Mouse (Mus musculus) heart, embryonic 16.5 days (tissue): ENCODE results near the gene Klhl8. TPM values are rescaled to one million over a fixed set of nuclear protein-coding genes. Genes with fewer than 3 reads are reported as not detected.
"Not testable (repeated sequence)": the region's sequence is repeated elsewhere in the genome, so short reads cannot be mapped to it uniquely, and the experiment has no call there.

Source experiments
- ATAC-seq: fragments of 200-750 bp; cut with Nextera tagmentation; replicated peaks from 2 replicates; pipeline ENCODE4 v1.8.0; 2017; ENCODE audit warnings: moderate number of reproducible peaks; ENCODE audit not compliant: insufficient read depth, low FRiP score; ENCODE audit errors: extremely low read depth
- H3K27ac ChIP-seq: fragments of 300-500 bp; sonication (generic); 2 replicates; pipeline ENCODE4 v1.5.1; 2014; ENCODE audit warnings: mild to moderate bottlenecking, low read length, control low read depth, moderate library complexity
- H3K27me3 ChIP-seq: fragments of 300-500 bp; sonication (generic); 2 replicates; pipeline ENCODE4 v1.6.1; 2014; ENCODE audit warnings: low read length, mixed read lengths; ENCODE audit not compliant: control insufficient read depth, insufficient read depth
- H3K36me3 ChIP-seq: fragments of 300-500 bp; sonication (generic); 2 replicates; pipeline ENCODE4 v1.6.1; 2014; ENCODE audit not compliant: control insufficient read depth, insufficient read depth
- H3K4me1 ChIP-seq: fragments of 300-500 bp; sonication (generic); 2 replicates; pipeline ENCODE4 v1.6.1; 2014; ENCODE audit warnings: low read length, mixed read lengths; ENCODE audit not compliant: control insufficient read depth, insufficient read depth
- H3K4me2 ChIP-seq: fragments of 300-500 bp; sonication (generic); 2 replicates; pipeline ENCODE4 v1.6.1; 2014; ENCODE audit warnings: low read depth, mild to moderate bottlenecking, control low read depth, low read length
- H3K4me3 ChIP-seq: fragments of 300-500 bp; sonication (generic); 2 replicates; pipeline ENCODE4 v1.5.1; 2014; ENCODE audit warnings: mild to moderate bottlenecking, control low read depth, low read length
- H3K9ac ChIP-seq: fragments of 300-500 bp; sonication (generic); 2 replicates; pipeline ENCODE4 v1.6.1; 2014; ENCODE audit warnings: low read length, control low read depth
- H3K9me3 ChIP-seq: fragments of 300-500 bp; sonication (generic); replicated peaks from 2 replicates; pipeline ENCODE4 v1.6.1; 2016; ENCODE audit warnings: low read length; ENCODE audit not compliant: control insufficient read depth
- WGBS: fragments of 180-500 bp; shearing (Covaris S2); extraction: QIAGEN DNeasy Blood & Tissue Kit; methylation state at CpG from one replicate; pipeline ENCODE4 v1.1.7; 2014; 5-methylcytosine and 5-hydroxymethylcytosine counted together
- polyA plus RNA-seq: library from polyadenylated mRNA; unstranded; fragments of >200 nt; fragmentation: Nextera tagmentation; extraction: Ambion mirVana; gene quantifications from 2 replicates; pipeline ENCODE4 v1.2.1, GENCODE M21; 2015

Klhl8 gene
- 12.3 and 13.8 TPM in 2 replicates for polyA plus RNA-seq

DNA sequence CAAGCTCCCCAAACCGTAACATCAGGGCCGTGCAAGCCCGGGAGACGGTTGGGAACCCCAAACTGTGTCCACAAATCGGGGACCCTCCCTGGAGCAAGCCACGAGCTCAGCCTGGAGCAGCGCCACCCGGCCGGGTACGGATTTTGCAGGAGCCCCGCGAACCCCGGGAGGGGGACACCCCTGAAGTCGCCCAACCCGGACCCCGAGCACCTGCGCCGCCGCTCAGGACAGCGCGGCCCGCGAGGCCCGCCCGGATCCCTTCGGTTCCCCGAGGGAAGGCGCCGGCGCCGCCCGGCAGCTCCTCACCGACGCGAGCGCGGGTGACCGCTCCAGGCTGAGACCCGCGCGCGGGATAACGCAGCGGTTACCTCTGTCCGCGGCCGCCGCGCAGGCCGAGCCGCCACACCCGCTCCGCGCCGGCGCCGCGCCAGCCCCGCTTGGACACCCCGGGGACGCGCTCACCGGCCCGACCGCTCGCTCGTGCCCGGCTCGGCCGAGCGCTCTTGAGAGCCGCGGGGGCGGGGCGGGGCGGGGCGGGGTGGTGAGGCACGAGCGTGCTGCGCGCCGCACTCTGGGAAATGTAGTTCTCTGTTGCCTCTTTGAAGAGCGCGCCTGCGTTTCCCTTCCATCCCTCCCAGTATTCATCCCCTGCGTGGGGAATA, at the start of gene Klhl8:
Gene Klhl8, minus strand, starts transcription at position 512 of the 662 bp plus-strand sequence.
- H3K4me3 ChIP-seq: peak within 1 kb of the TSS; percentile 96
- H3K9ac ChIP-seq: peak within 1 kb of the TSS; percentile 97
- H3K4me1 ChIP-seq: peaks cover 23% of the 10 kb centered on the region
- under 1% methylated on average over 79 of the region's 86 CpGs for WGBS
- H3K27ac ChIP-seq: peak within 1 kb of the TSS; percentile 62
- H3K9me3 ChIP-seq: no peaks in the 10 kb centered on the region
- peak; percentile 99 for ATAC-seq
- no peaks in the 10 kb centered on the region for H3K36me3 ChIP-seq
- H3K27me3 ChIP-seq: no peaks in the 10 kb centered on the region
- peak within 1 kb of the TSS; percentile 88 for H3K4me2 ChIP-seq

DNA sequence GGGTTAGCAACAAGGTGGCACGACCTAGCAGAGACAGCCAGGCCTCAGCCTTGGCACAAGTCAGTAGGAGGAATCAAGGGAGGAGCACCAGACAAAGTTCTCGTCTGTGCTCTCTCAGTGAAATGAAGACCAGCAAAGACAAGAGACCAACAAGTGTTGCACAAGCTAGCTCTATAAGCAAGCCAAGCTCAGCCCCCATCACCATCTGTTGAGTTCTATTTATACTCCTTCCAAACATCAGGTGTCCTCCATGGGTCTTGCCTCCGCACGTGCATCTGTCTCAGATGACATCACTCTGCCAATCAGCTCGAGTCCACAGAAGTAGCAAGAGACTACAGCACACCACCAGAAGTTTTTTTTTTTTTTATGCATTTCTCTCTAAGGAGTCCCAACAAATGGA, 43.6 kb upstream of the Klhl8 start:
- Histone ChIP-seq H3K4me3 (no peak overlapping the region), H3K27ac (no peak overlapping the region), H3K4me1 (no peaks in the 10 kb centered on the region), H3K9ac (no peak overlapping the region), H3K4me2 (no peak overlapping the region), H3K27me3 (no peaks in the 10 kb centered on the region), H3K9me3 (no peaks in the 10 kb centered on the region), H3K36me3 (no peaks in the 10 kb centered on the region)
- 63% methylated on average over 5 of the region's 5 CpGs for WGBS
- no peak for ATAC-seq

DNA sequence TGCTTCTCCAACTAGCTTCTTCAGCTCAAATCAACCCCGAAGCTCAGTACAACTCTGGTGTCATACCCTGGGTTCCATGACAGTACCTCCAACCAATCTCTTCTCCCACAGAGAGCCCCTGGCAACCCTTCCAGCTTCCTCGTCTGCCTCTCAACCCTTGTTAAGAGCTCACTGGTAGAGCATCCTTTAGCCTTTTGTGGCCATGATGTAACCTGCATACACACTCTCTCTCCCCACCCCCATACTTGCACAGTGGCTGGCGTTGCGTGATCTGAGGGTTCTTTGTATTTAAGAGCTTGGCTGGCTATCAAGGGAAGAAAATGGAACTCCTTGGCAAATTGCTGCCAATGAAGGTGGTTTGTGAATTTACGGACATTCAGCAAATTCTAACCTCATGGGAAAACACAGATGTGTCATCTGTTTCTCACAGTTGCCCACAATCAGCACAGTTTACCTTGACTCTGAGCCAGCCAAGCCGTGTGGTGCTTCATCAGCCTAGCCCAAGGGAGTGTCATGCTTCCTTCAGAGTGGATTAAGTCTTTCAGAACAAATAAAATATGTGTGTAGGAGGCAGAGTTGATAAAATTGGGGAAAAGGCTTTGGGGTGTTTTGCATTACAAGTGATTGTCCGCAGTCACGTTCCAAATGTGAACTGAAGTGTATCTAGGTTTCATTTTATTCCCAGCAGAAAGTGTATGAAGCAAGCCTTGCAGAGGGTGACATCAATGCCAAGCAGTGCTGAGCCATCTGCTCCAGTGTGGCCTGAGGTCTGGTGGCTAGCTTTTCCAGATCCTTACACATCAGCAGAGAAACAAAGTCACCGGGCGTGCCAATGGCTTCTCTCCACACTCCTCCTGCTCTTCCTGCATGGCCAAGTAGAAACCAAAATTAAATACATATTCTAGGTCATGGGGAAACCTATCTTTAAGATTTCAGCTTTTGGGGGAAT, 42.4 kb upstream of the Klhl8 start:
- no peak overlapping the region for H3K4me3 ChIP-seq
- no peaks in the 10 kb centered on the region for H3K9me3 ChIP-seq
- WGBS: 78% methylated on average over 10 of the region's 10 CpGs
- ATAC-seq: no peak
- no peak overlapping the region for H3K4me2 ChIP-seq
- no peak overlapping the region for H3K27ac ChIP-seq
- H3K36me3 ChIP-seq: no peaks in the 10 kb centered on the region
- H3K9ac ChIP-seq: no peak overlapping the region
- no peaks in the 10 kb centered on the region for H3K27me3 ChIP-seq
- H3K4me1 ChIP-seq: no peaks in the 10 kb centered on the region

DNA sequence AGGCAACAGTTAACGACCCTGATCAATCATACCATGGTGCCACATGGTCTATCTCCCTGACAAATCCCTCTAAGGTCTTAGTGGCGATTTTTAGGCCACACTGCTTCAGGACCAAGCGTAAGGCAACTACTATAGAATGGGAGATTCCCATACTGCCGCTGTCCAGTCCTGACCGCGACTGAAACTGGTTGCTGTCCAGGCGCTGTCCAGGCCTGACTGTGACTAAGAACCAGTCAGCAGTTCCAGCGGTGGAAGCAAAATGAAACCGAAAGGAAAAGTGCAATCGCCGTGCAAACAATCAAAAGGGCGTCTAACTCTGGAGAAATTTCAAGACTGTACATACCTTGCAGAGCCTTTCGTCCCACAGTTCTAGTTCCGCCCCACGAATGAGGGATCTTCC, 39.1 kb upstream of the Klhl8 start:
- H3K27me3 ChIP-seq, H3K4me3 ChIP-seq, H3K36me3 ChIP-seq, H3K9me3 ChIP-seq, H3K9ac ChIP-seq, ATAC-seq, H3K27ac ChIP-seq, H3K4me2 ChIP-seq, H3K4me1 ChIP-seq: not testable (repeated sequence)
- 87% methylated on average over 15 of the region's 15 CpGs for WGBS

DNA sequence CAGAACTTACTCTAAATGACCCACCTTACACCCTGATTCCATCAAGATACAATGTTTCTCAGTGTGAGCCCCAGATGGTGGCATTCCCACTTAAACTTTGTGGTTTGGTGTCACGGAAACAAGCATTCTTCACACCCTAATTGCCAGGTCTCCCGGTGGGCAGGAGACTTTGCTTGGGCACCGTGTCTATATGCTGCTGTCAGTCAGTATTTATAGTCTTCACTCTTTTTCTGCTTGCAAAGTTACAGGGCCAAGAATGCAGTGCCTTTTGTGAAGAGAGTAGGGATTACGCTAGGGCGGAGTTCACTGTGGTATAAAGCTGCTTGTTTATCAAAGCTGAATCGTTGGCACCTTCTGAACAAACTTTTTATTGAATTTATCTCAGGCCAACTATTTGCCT, 32.1 kb upstream of the Klhl8 start:
- Histone ChIP-seq H3K9me3 (no peaks in the 10 kb centered on the region), H3K4me1 (peaks cover 6% of the 10 kb centered on the region; the same call in 1 of the 2 replicates), H3K36me3 (no peaks in the 10 kb centered on the region), H3K9ac (no peak overlapping the region), H3K27me3 (no peaks in the 10 kb centered on the region), H3K4me2 (no peak overlapping the region), H3K27ac (no peak overlapping the region), H3K4me3 (no peak overlapping the region)
- 65% methylated on average over 6 of the region's 6 CpGs for WGBS
- ATAC-seq: no peak

DNA sequence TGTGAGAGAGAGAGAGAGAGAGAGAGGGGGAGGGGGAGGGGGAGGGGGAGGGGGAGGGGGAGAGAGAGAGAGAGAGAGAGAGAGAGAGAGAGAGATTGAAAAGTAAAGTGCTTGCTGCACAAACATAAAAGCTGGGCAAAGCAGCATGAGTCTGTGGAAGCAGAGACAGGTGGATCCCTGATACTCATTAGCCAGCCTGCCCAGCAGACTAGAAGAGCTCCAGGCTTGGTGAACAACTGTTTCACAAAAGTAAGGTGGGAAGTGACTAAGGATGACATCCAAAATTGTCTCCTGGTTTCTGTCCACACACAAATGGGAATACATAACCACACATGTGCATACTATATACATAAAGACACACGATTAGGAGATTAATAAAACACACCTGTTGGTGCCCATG, 28.8 kb upstream of the Klhl8 start:
- Histone ChIP-seq H3K27ac (no peak overlapping the region), H3K27me3 (no peaks in the 10 kb centered on the region), H3K9ac (no peak overlapping the region), H3K4me3 (no peak overlapping the region), H3K4me1 (peaks cover 13% of the 10 kb centered on the region; the same call in 1 of the 2 replicates), H3K4me2 (no peak overlapping the region), H3K36me3 (no peaks in the 10 kb centered on the region), H3K9me3 (no peaks in the 10 kb centered on the region)
- 85% methylated on average over 1 of the region's 1 CpGs for WGBS
- no peak for ATAC-seq

DNA sequence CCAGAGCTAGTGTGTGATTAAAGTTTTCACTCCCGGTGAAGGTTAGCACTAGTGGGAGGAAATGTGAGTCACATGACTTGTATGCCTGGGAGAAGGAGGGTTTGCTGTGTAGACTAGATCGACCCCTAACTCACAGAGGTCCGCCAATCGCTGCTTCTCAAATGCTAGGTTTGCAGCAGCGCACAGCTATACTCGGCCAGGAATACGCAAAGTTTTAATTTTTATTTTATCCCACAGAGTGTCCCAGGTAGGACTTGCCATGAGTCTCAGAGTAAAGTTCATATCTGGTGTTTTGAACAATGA, 28.2 kb upstream of the Klhl8 start:
- Histone ChIP-seq H3K27me3 (no peaks in the 10 kb centered on the region), H3K36me3 (no peaks in the 10 kb centered on the region), H3K9ac (no peak overlapping the region), H3K4me1 (peaks cover 13% of the 10 kb centered on the region; the same call in 1 of the 2 replicates), H3K4me3 (no peak overlapping the region), H3K4me2 (no peak overlapping the region), H3K9me3 (no peaks in the 10 kb centered on the region), H3K27ac (no peak overlapping the region)
- WGBS: 68% methylated on average over 7 of the region's 7 CpGs
- no peak for ATAC-seq

DNA sequence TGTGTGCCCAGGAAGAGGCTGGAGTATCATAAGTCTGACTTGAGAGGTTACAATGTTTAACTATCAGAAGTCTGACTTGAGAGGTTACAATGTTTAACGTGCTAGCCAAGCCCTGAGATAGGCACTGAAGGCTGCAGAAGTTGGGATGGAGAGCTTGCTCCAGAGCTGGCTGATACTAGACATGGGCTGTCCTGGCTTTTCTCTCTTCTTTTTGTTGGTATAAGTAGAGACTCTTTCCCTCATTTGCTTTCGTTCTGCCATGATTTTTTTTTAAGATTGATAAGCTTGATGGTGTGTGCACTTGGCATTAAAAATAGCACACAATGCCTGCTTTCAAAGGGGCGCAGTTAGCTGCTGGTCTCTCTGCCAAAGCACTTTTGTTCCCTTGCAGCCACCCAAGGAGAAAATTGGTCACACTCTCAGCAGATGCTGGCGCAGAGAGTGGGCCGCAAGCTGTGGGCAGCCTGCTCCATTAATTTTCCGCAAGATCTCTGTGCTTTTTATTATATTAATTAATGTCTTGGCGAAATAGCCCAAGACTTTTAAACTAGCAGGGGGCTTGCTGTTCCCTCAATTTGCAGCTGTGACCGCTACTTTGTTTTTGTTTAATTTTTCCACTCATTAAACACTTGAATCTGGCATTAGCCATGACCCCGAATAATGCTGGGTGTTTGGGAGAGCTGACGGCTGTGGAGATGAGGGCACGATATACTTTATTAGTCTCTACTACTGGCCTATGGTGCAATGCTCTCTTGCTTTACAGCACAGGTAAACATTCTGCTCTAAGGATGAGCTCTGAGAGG, 27.7 kb upstream of the Klhl8 start:
- no peaks in the 10 kb centered on the region for H3K36me3 ChIP-seq
- no peak; the same call in none of the 2 replicates for ATAC-seq
- peak overlapping the region; percentile 40 for H3K4me2 ChIP-seq
- no peak overlapping the region for H3K4me3 ChIP-seq
- no peaks in the 10 kb centered on the region for H3K9me3 ChIP-seq
- peak overlapping the region; percentile 61 for H3K27ac ChIP-seq
- H3K4me1 ChIP-seq: peaks cover 13% of the 10 kb centered on the region; the same call in 1 of the 2 replicates
- H3K27me3 ChIP-seq: no peaks in the 10 kb centered on the region
- H3K9ac ChIP-seq: no peak overlapping the region
- 47% methylated on average over 11 of the region's 11 CpGs for WGBS
